Mouse (Mus musculus): ENCODE data around the gene Klhl21. TPM values are rescaled to one million over a fixed set of nuclear protein-coding genes. Genes with fewer than 3 reads are reported as not detected.

Gene Klhl21
- polyA plus RNA-seq, 1 experiment from 2014 or later = 4.2 TPM

- WGBS (ENCODE audit: insufficient replicate concordance) = 62% methylated on average over 3 of the region's 3 CpGs
- no peak overlapping the region for H3K4me3 ChIP-seq (ENCODE audit: low read depth, low read length)
- H3K27ac ChIP-seq (ENCODE audit: low read depth) = no peak overlapping the region
These were observed 1.8 kb upstream of the Klhl21 start for GRCm38 (mm10) chr4:152006812-152007211.

GRCm38 (mm10) chr4:152007481-152008147 lies 989 bp upstream of the Klhl21 start:
- Histone ChIP-seq H3K4me2 (ENCODE audit: low read depth, low read length) (peak overlapping the region; percentile 95), H3K36me3 (replicated peaks; ENCODE audit: insufficient read depth, low read length) (peaks cover 4% of the 10 kb centered on the region; the same call in 1 of the 2 replicates), H3K9ac (replicated peaks) (peak overlapping the region; percentile 83; the same call in 1 of the 2 replicates), H3K27me3 (ENCODE audit: insufficient read depth, low read length) (peaks cover 3% of the 10 kb centered on the region; the same call in 1 of the 2 replicates), H3K4me1 (ENCODE audit: insufficient read depth) (peaks cover 37% of the 10 kb centered on the region), H3K27ac (ENCODE audit: low read depth) (peak overlapping the region; percentile 96; the same call in 1 of the 2 replicates), H3K9me3 (ENCODE audit: low read length) (no peaks in the 10 kb centered on the region), H3K4me3 (ENCODE audit: low read depth, low read length) (peak overlapping the region; percentile 87)
- ATAC-seq (no peak), DNase-seq (no peak)
- TF ChIP-seq CTCF (IDR thresholded peaks at IDR 0.05; ENCODE audit: low read depth) (no peak), EP300 (IDR thresholded peaks at IDR 0.05; ENCODE audit: low read depth) (no peak)
- WGBS (ENCODE audit: insufficient replicate concordance) = 36% methylated on average over 8 of the region's 8 CpGs

More at GRCm38 (mm10) chr4:152006812-152007211, 1.8 kb upstream of the Klhl21 start:
- no peaks in the 10 kb centered on the region for H3K9me3 ChIP-seq (ENCODE audit: low read length)
- no peak overlapping the region for H3K9ac ChIP-seq (replicated peaks)
- DNase-seq (no peak), ATAC-seq (no peak)
- H3K27me3 ChIP-seq (ENCODE audit: insufficient read depth, low read length) = peaks cover 3% of the 10 kb centered on the region; the same call in 1 of the 2 replicates
- TF ChIP-seq EP300 (IDR thresholded peaks at IDR 0.05; ENCODE audit: low read depth) (no peak), CTCF (IDR thresholded peaks at IDR 0.05; ENCODE audit: low read depth) (no peak)
- H3K4me2 ChIP-seq (ENCODE audit: low read depth, low read length) = no peak overlapping the region
- H3K36me3 ChIP-seq (replicated peaks; ENCODE audit: insufficient read depth, low read length) = no peaks in the 10 kb centered on the region
- H3K4me1 ChIP-seq (ENCODE audit: insufficient read depth) = peaks cover 33% of the 10 kb centered on the region

GRCm38 (mm10) chr4:152008148-152008500 lies 479 bp upstream of the Klhl21 start:
- DNase-seq (no peak), ATAC-seq (no peak)
- peaks cover 3% of the 10 kb centered on the region; the same call in 1 of the 2 replicates for H3K27me3 ChIP-seq (ENCODE audit: insufficient read depth, low read length)

GRCm38 (mm10) chr4:152009076-152010051 lies 761 bp downstream of the Klhl21 start:
- H3K4me3 ChIP-seq (ENCODE audit: low read depth, low read length) = peak overlapping the region; percentile 87
- H3K4me1 ChIP-seq (ENCODE audit: insufficient read depth) = peaks cover 37% of the 10 kb centered on the region
- peak; percentile 64 for DNase-seq
- peak overlapping the region; percentile 96 for H3K27ac ChIP-seq (ENCODE audit: low read depth)
- TF ChIP-seq EP300 (IDR thresholded peaks at IDR 0.05; ENCODE audit: low read depth) = no peak
- TF ChIP-seq CTCF (IDR thresholded peaks at IDR 0.05; ENCODE audit: low read depth) = no peak
- ATAC-seq = peak; percentile 51
- H3K9ac ChIP-seq (replicated peaks) = peak overlapping the region; percentile 83
- H3K36me3 ChIP-seq (replicated peaks; ENCODE audit: insufficient read depth, low read length) = peaks cover 12% of the 10 kb centered on the region; the same call in 1 of the 2 replicates
- no peaks in the 10 kb centered on the region for H3K9me3 ChIP-seq (ENCODE audit: low read length)
- 3% methylated on average over 106 of the region's 115 CpGs for WGBS (ENCODE audit: insufficient replicate concordance)
- H3K27me3 ChIP-seq (ENCODE audit: insufficient read depth, low read length) = peaks cover 3% of the 10 kb centered on the region; the same call in 1 of the 2 replicates
- peak overlapping the region; percentile 95 for H3K4me2 ChIP-seq (ENCODE audit: low read depth, low read length)

More at GRCm38 (mm10) chr4:152008148-152008500, 479 bp upstream of the Klhl21 start:
- Histone ChIP-seq H3K27ac (ENCODE audit: low read depth) (peak overlapping the region; percentile 96; the same call in 1 of the 2 replicates), H3K9me3 (ENCODE audit: low read length) (no peaks in the 10 kb centered on the region), H3K4me1 (ENCODE audit: insufficient read depth) (peaks cover 37% of the 10 kb centered on the region), H3K9ac (replicated peaks) (peak overlapping the region; percentile 83), H3K36me3 (replicated peaks; ENCODE audit: insufficient read depth, low read length) (peaks cover 7% of the 10 kb centered on the region; the same call in 1 of the 2 replicates), H3K4me2 (ENCODE audit: low read depth, low read length) (peak overlapping the region; percentile 95), H3K4me3 (ENCODE audit: low read depth, low read length) (peak overlapping the region; percentile 87)
- 1% methylated on average over 14 of the region's 14 CpGs for WGBS (ENCODE audit: insufficient replicate concordance)
- TF ChIP-seq CTCF (IDR thresholded peaks at IDR 0.05; ENCODE audit: low read depth) = no peak
- no peak for TF ChIP-seq EP300 (IDR thresholded peaks at IDR 0.05; ENCODE audit: low read depth)

- H3K27ac ChIP-seq (ENCODE audit: low read depth) = peak overlapping the region; percentile 96
- no peak for TF ChIP-seq CTCF (IDR thresholded peaks at IDR 0.05; ENCODE audit: low read depth)
- TF ChIP-seq EP300 (IDR thresholded peaks at IDR 0.05; ENCODE audit: low read depth) = no peak; the same call in 1 of the 2 replicates
- H3K9me3 ChIP-seq (ENCODE audit: low read length) = no peaks in the 10 kb centered on the region
- peak overlapping the region; percentile 95 for H3K4me2 ChIP-seq (ENCODE audit: low read depth, low read length)
- 2% methylated on average over 10 of the region's 10 CpGs for WGBS (ENCODE audit: insufficient replicate concordance)
- H3K27me3 ChIP-seq (ENCODE audit: insufficient read depth, low read length) = peaks cover 3% of the 10 kb centered on the region; the same call in 1 of the 2 replicates
- peaks cover 16% of the 10 kb centered on the region; the same call in 1 of the 2 replicates for H3K36me3 ChIP-seq (replicated peaks; ENCODE audit: insufficient read depth, low read length)
- H3K4me1 ChIP-seq (ENCODE audit: insufficient read depth) = peaks cover 37% of the 10 kb centered on the region
- DNase-seq (peak; percentile 76), ATAC-seq (peak; percentile 79)
- H3K9ac ChIP-seq (replicated peaks) = peak overlapping the region; percentile 83
- H3K4me3 ChIP-seq (ENCODE audit: low read depth, low read length) = peak overlapping the region; percentile 87
These were observed 1.6 kb downstream of the Klhl21 start for GRCm38 (mm10) chr4:152010091-152010706.
